Mouse (Mus musculus) olfactory bulb, adult 2 months (tissue): ENCODE measurements around the gene Sec24b.

Experiments
- CTCF ChIP-seq: fragments of 200-500 bp; IDR thresholded peaks from 2 replicates; pipeline ENCODE4 v1.5.1; 2012; ENCODE audit warnings: low read depth, mild to moderate bottlenecking, low read length, moderate library complexity; ENCODE audit not compliant: insufficient read depth
- POLR2A ChIP-seq: fragments of 200-500 bp; IDR thresholded peaks from 2 replicates; pipeline ENCODE4 v1.6.1; 2012; ENCODE audit warnings: mild to moderate bottlenecking, low read depth, low read length, moderate library complexity; ENCODE audit not compliant: insufficient read depth

- TF ChIP-seq POLR2A (no peak), CTCF (no peak)
These were observed 22.0 kb upstream of the Sec24b start for GRCm38 (mm10) chr3:130083312-130083711.
